Mouse (Mus musculus): ENCODE data around the gene 2300002M23Rik.

DNA sequence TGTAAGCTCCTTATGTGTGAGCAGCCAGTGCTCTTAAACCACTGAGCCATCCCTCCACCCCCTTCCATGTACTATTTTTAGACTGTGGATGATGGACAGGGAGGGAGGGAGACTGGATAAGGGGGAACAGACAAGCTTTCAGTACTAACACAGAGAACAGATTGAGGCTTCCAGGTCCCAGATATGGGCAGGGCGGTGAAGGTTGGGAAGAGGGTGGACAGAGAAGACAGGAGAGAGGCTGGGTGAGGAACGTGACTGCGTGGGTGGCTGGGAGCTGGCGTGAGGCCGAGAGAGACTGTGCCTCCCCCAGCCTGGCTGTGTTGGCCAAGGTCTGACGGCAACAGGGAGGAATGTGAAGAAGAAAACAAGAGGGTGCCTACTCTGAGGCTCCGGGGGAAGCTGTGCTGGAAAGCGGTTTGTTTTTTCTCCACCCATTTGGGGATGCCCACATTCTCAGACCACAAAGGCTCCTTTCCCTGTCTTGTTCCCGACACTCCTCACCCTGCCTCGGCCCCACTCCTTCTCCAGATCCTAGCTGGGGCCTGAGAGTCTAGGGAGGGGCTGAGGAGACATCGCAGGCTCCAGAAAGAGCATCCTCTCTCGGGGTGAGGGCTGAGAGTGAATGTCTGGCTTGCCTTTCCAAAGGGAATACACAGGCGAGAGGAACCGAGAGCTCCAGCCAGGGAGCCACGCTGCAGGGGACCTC is 17.7 kb upstream of the 2300002M23Rik start:
- TF ChIP-seq CTCF (IDR thresholded peaks at IDR 0.05; ENCODE audit: borderline replicate concordance, extremely low read depth, insufficient read depth, insufficient read length) (no peak), POLR2A (IDR thresholded peaks at IDR 0.05; ENCODE audit: borderline replicate concordance, extremely low read depth, insufficient read depth, insufficient read length, poor library complexity, severe bottlenecking) (no peak)
